8 mouse cellular contexts compared by ENCODE assay signal in genomic region chr11:69120221-69121000, GRCm38 (mm10). TPM values are rescaled to one million over a fixed set of nuclear protein-coding genes. Genes with fewer than 3 reads are reported as not detected.
A peak's percentile ranks its signal among the peaks of the same experiment; 100 is the strongest.
DNase-seq lines count a peak whose midpoint lies in the region; ATAC-seq and TF ChIP-seq lines count a peak whose summit lies in the region.

Gene Hes7, plus strand, starts transcription at chr11:69120404.

- peak within 1 kb of the TSS; percentile 76 for H3K4me2 ChIP-seq in forebrain, embryonic 16.5 days (ENCODE audit: low read length)
- H3K4me2 ChIP-seq in limb, embryonic 13.5 days (replicated peaks): peak within 1 kb of the TSS; percentile 92
- H3K4me2 ChIP-seq in neural tube, embryonic 15.5 days: peak within 1 kb of the TSS; percentile 97

- peak within 1 kb of the TSS; percentile 62 for H3K4me3 ChIP-seq in kidney, adult 2 months (ENCODE audit: insufficient read depth, low read depth, low read length)
- peak within 1 kb of the TSS; percentile 80 for H3K4me3 ChIP-seq in forebrain, embryonic 16.5 days (replicated peaks; ENCODE audit: low read length)
- H3K4me3 ChIP-seq in limb, embryonic 13.5 days: peak within 1 kb of the TSS; percentile 82
- peak within 1 kb of the TSS; percentile 85 for H3K4me3 ChIP-seq in neural tube, embryonic 15.5 days (replicated peaks)

- 33% methylated on average over 27 of the region's 27 CpGs for WGBS in kidney, adult 2 months
- WGBS in forebrain, embryonic 16.5 days: 4% methylated on average over 27 of the region's 27 CpGs
- WGBS in limb, embryonic 13.5 days: 2% methylated on average over 27 of the region's 27 CpGs
- WGBS in neural tube, embryonic 15.5 days: 2% methylated on average over 27 of the region's 27 CpGs

- no peak within 1 kb of the TSS for H3K27ac ChIP-seq in kidney, adult 2 months (ENCODE audit: insufficient read depth, low read depth, low read length)
- H3K27ac ChIP-seq in forebrain, embryonic 16.5 days (ENCODE audit: low read length): no peak within 1 kb of the TSS
- no peak within 1 kb of the TSS for H3K27ac ChIP-seq in limb, embryonic 13.5 days
- H3K27ac ChIP-seq in neural tube, embryonic 15.5 days (replicated peaks): no peak within 1 kb of the TSS

- H3K27me3 ChIP-seq in kidney, adult 2 months (replicated peaks; ENCODE audit: control insufficient read depth, insufficient read depth, low read length): no peaks in the 10 kb centered on the region
- H3K27me3 ChIP-seq in forebrain, embryonic 16.5 days (replicated peaks; ENCODE audit: control insufficient read depth, insufficient read depth, low read length): peaks cover 3% of the 10 kb centered on the region; the same call in 1 of the 2 replicates
- H3K27me3 ChIP-seq in limb, embryonic 13.5 days: peaks cover 17% of the 10 kb centered on the region
- H3K27me3 ChIP-seq in neural tube, embryonic 15.5 days (replicated peaks): peaks cover 10% of the 10 kb centered on the region; the same call in 1 of the 2 replicates

- no peak for ATAC-seq in forebrain, embryonic 16.5 days
- no peak for ATAC-seq in limb, embryonic 13.5 days (ENCODE audit: low FRiP score, low read depth)
- ATAC-seq in neural tube, embryonic 15.5 days (ENCODE audit: low FRiP score): no peak
- ATAC-seq in monocyte, adult 5-6 weeks (replicated peaks; ENCODE audit: insufficient number of reproducible peaks, low FRiP score, low TSS enrichment, poor library complexity, severe bottlenecking): no peak

- TF ChIP-seq POLR2A in kidney, adult 2 months (IDR thresholded peaks at IDR 0.05; ENCODE audit: low read depth, low read length): no peak

- no peak for DNase-seq in kidney, adult 2 months
- no peak for DNase-seq in kidney, postnatal 36 days
- DNase-seq in R1 (ENCODE audit: low read depth, low spot score): peak; percentile 27
- DNase-seq in urinary bladder, postnatal 14 days (ENCODE audit: low spot score): no peak

- no peaks in the 10 kb centered on the region for H3K36me3 ChIP-seq in kidney, adult 2 months (ENCODE audit: control insufficient read depth, insufficient read depth, low read length)
- H3K36me3 ChIP-seq in forebrain, embryonic 16.5 days (ENCODE audit: control insufficient read depth, insufficient read depth): no peaks in the 10 kb centered on the region
- H3K36me3 ChIP-seq in limb, embryonic 13.5 days: no peaks in the 10 kb centered on the region
- H3K36me3 ChIP-seq in neural tube, embryonic 15.5 days: no peaks in the 10 kb centered on the region

- no peaks in the 10 kb centered on the region for H3K9me3 ChIP-seq in forebrain, embryonic 16.5 days (ENCODE audit: control insufficient read depth, low read length)
- no peaks in the 10 kb centered on the region for H3K9me3 ChIP-seq in limb, embryonic 13.5 days
- H3K9me3 ChIP-seq in neural tube, embryonic 15.5 days (replicated peaks): no peaks in the 10 kb centered on the region

- H3K4me1 ChIP-seq in kidney, adult 2 months (ENCODE audit: control insufficient read depth, insufficient read depth, low read length): peaks cover 8% of the 10 kb centered on the region; the same call in 1 of the 2 replicates
- peaks cover 32% of the 10 kb centered on the region for H3K4me1 ChIP-seq in forebrain, embryonic 16.5 days (replicated peaks; ENCODE audit: control insufficient read depth, insufficient read depth, low read length)
- peaks cover 31% of the 10 kb centered on the region for H3K4me1 ChIP-seq in limb, embryonic 13.5 days
- peaks cover 52% of the 10 kb centered on the region for H3K4me1 ChIP-seq in neural tube, embryonic 15.5 days

- no peak for TF ChIP-seq CTCF in kidney, adult 2 months (conservative IDR thresholded peaks at IDR 0.05; ENCODE audit: insufficient read depth, insufficient read length, low read depth, low read length)

- H3K9ac ChIP-seq in forebrain, embryonic 16.5 days (replicated peaks; ENCODE audit: low read depth, low read length): peak within 1 kb of the TSS; percentile 74
- peak within 1 kb of the TSS; percentile 79 for H3K9ac ChIP-seq in limb, embryonic 13.5 days
- peak within 1 kb of the TSS; percentile 63 for H3K9ac ChIP-seq in neural tube, embryonic 15.5 days (replicated peaks)

RNA-seq across cellular contexts. Expression of gene Hes7, which starts in this region (rescaled TPM):
- polyA plus RNA-seq in kidney, adult 2 months (2012; rRNA removed): 0.18 and 0.19 TPM in 2 replicates
- 0.26 and 0.67 TPM in 2 replicates for polyA plus RNA-seq in forebrain, embryonic 16.5 days (2015; fragmentation: Nextera tagmentation; extraction: Ambion mirVana)
- 0.74 and 1.2 TPM in 2 replicates for polyA plus RNA-seq in limb, embryonic 13.5 days (2015; fragmentation: Nextera tagmentation; extraction: Ambion mirVana)
- polyA plus RNA-seq in neural tube, embryonic 15.5 days (2015; fragmentation: Nextera tagmentation; extraction: Ambion mirVana): 0.68 and 1.0 TPM in 2 replicates
- total RNA-seq in monocyte, adult 5-6 weeks (2017): 0.49 TPM in 1 of 3 replicates, not detected in the others
